Mouse (Mus musculus): ENCODE measurements around the gene Eci2. TPM values are rescaled to one million over a fixed set of nuclear protein-coding genes. Genes with fewer than 3 reads are reported as not detected.

The Eci2 gene
- polyA plus RNA-seq, 2 experiments, result 112 to 152 TPM

GRCm38 (mm10) chr13:35064381-35064780 is 37.5 kb upstream of the Eci2 start:
- H3K9me3 ChIP-seq (ENCODE audit: control insufficient read depth, low read length), result no peaks in the 10 kb centered on the region

GRCm38 (mm10) chr13:35058145-35058544 is 31.2 kb upstream of the Eci2 start:
- H3K36me3 ChIP-seq (ENCODE audit: control insufficient read depth, insufficient read depth, low read length), result no peaks in the 10 kb centered on the region
- H3K9me3 ChIP-seq (ENCODE audit: control insufficient read depth, low read length), result no peaks in the 10 kb centered on the region
- no peaks in the 10 kb centered on the region for H3K27me3 ChIP-seq (ENCODE audit: control insufficient read depth, insufficient read depth, low read length)
- ATAC-seq (ENCODE audit: low FRiP score, low read depth) (no peak), DNase-seq (ENCODE audit: low spot score) (no peak)
- H3K4me2 ChIP-seq (replicated peaks; ENCODE audit: low read depth, low read length, severe bottlenecking), result no peak overlapping the region
- H3K4me1 ChIP-seq (ENCODE audit: control insufficient read depth, insufficient read depth, low read length), result no peaks in the 10 kb centered on the region
- H3K4me3 ChIP-seq (replicated peaks; ENCODE audit: low read length), result no peak overlapping the region
- H3K9ac ChIP-seq (ENCODE audit: low read depth, low read length, severe bottlenecking), result no peak overlapping the region
- WGBS, result 8% methylated on average over 5 of the region's 5 CpGs
- H3K27ac ChIP-seq (replicated peaks; ENCODE audit: low read depth, low read length), result no peak overlapping the region
- no peak for TF ChIP-seq POLR2A (IDR thresholded peaks at IDR 0.05; ENCODE audit: borderline replicate concordance, extremely low read depth, insufficient read depth, insufficient read length)

More at GRCm38 (mm10) chr13:35064381-35064780, 37.5 kb upstream of the Eci2 start:
- no peak overlapping the region for H3K9ac ChIP-seq (ENCODE audit: low read depth, low read length, severe bottlenecking)
- H3K36me3 ChIP-seq (ENCODE audit: control insufficient read depth, insufficient read depth, low read length), result no peaks in the 10 kb centered on the region
- H3K4me2 ChIP-seq (replicated peaks; ENCODE audit: low read depth, low read length, severe bottlenecking), result no peak overlapping the region
- ATAC-seq (ENCODE audit: low FRiP score, low read depth) (no peak), DNase-seq (ENCODE audit: low spot score) (no peak)
- no peak for TF ChIP-seq POLR2A (IDR thresholded peaks at IDR 0.05; ENCODE audit: borderline replicate concordance, extremely low read depth, insufficient read depth, insufficient read length)
- H3K27ac ChIP-seq (replicated peaks; ENCODE audit: low read depth, low read length), result no peak overlapping the region
- H3K27me3 ChIP-seq (ENCODE audit: control insufficient read depth, insufficient read depth, low read length), result no peaks in the 10 kb centered on the region
- 62% methylated on average over 4 of the region's 4 CpGs for WGBS
- no peaks in the 10 kb centered on the region for H3K4me1 ChIP-seq (ENCODE audit: control insufficient read depth, insufficient read depth, low read length)
- H3K4me3 ChIP-seq (replicated peaks; ENCODE audit: low read length), result no peak overlapping the region

- no peaks in the 10 kb centered on the region for H3K27me3 ChIP-seq (ENCODE audit: control insufficient read depth, insufficient read depth, low read length)
- DNase-seq (ENCODE audit: low spot score) (no peak), ATAC-seq (ENCODE audit: low FRiP score, low read depth) (no peak)
- H3K9ac ChIP-seq (ENCODE audit: low read depth, low read length, severe bottlenecking), result no peak overlapping the region
- no peak overlapping the region for H3K4me2 ChIP-seq (replicated peaks; ENCODE audit: low read depth, low read length, severe bottlenecking)
- WGBS, result 73% methylated on average over 5 of the region's 5 CpGs
- H3K27ac ChIP-seq (replicated peaks; ENCODE audit: low read depth, low read length), result no peak overlapping the region
- H3K9me3 ChIP-seq (ENCODE audit: control insufficient read depth, low read length), result no peaks in the 10 kb centered on the region
- no peak overlapping the region for H3K4me3 ChIP-seq (replicated peaks; ENCODE audit: low read length)
- no peaks in the 10 kb centered on the region for H3K4me1 ChIP-seq (ENCODE audit: control insufficient read depth, insufficient read depth, low read length)
- H3K36me3 ChIP-seq (ENCODE audit: control insufficient read depth, insufficient read depth, low read length), result no peaks in the 10 kb centered on the region
- TF ChIP-seq POLR2A (IDR thresholded peaks at IDR 0.05; ENCODE audit: borderline replicate concordance, extremely low read depth, insufficient read depth, insufficient read length), result no peak
These were observed 9.6 kb upstream of the Eci2 start for GRCm38 (mm10) chr13:35036486-35036885.

GRCm38 (mm10) chr13:35035731-35036130 is 8.8 kb upstream of the Eci2 start:
- Histone ChIP-seq H3K4me3 (replicated peaks; ENCODE audit: low read length) (no peak overlapping the region), H3K27ac (replicated peaks; ENCODE audit: low read depth, low read length) (no peak overlapping the region), H3K9me3 (ENCODE audit: control insufficient read depth, low read length) (no peaks in the 10 kb centered on the region), H3K4me2 (replicated peaks; ENCODE audit: low read depth, low read length, severe bottlenecking) (no peak overlapping the region), H3K36me3 (ENCODE audit: control insufficient read depth, insufficient read depth, low read length) (no peaks in the 10 kb centered on the region), H3K4me1 (ENCODE audit: control insufficient read depth, insufficient read depth, low read length) (no peaks in the 10 kb centered on the region), H3K9ac (ENCODE audit: low read depth, low read length, severe bottlenecking) (no peak overlapping the region), H3K27me3 (ENCODE audit: control insufficient read depth, insufficient read depth, low read length) (no peaks in the 10 kb centered on the region)
- 75% methylated on average over 4 of the region's 4 CpGs for WGBS
- ATAC-seq (ENCODE audit: low FRiP score, low read depth) (no peak), DNase-seq (ENCODE audit: low spot score) (no peak)
- no peak for TF ChIP-seq POLR2A (IDR thresholded peaks at IDR 0.05; ENCODE audit: borderline replicate concordance, extremely low read depth, insufficient read depth, insufficient read length)

GRCm38 (mm10) chr13:35033571-35033970 is 6.7 kb upstream of the Eci2 start:
- no peak overlapping the region for H3K9ac ChIP-seq (ENCODE audit: low read depth, low read length, severe bottlenecking)
- no peaks in the 10 kb centered on the region for H3K36me3 ChIP-seq (ENCODE audit: control insufficient read depth, insufficient read depth, low read length)
- no peak overlapping the region for H3K4me3 ChIP-seq (replicated peaks; ENCODE audit: low read length)
- DNase-seq (ENCODE audit: low spot score) (no peak), ATAC-seq (ENCODE audit: low FRiP score, low read depth) (no peak)
- no peaks in the 10 kb centered on the region for H3K27me3 ChIP-seq (ENCODE audit: control insufficient read depth, insufficient read depth, low read length)
- no peaks in the 10 kb centered on the region for H3K9me3 ChIP-seq (ENCODE audit: control insufficient read depth, low read length)
- H3K27ac ChIP-seq (replicated peaks; ENCODE audit: low read depth, low read length), result no peak overlapping the region
- TF ChIP-seq POLR2A (IDR thresholded peaks at IDR 0.05; ENCODE audit: borderline replicate concordance, extremely low read depth, insufficient read depth, insufficient read length), result no peak
- no peak overlapping the region for H3K4me2 ChIP-seq (replicated peaks; ENCODE audit: low read depth, low read length, severe bottlenecking)
- 86% methylated on average over 4 of the region's 4 CpGs for WGBS
- H3K4me1 ChIP-seq (ENCODE audit: control insufficient read depth, insufficient read depth, low read length), result no peaks in the 10 kb centered on the region

GRCm38 (mm10) chr13:35031684-35032082 is 4.8 kb upstream of the Eci2 start:
- H3K4me1 ChIP-seq (ENCODE audit: control insufficient read depth, insufficient read depth, low read length), result no peaks in the 10 kb centered on the region
- H3K4me2 ChIP-seq (replicated peaks; ENCODE audit: low read depth, low read length, severe bottlenecking), result no peak overlapping the region
- 68% methylated on average over 4 of the region's 4 CpGs for whole genome bisulfite sequencing
- H3K9ac ChIP-seq (ENCODE audit: low read depth, low read length, severe bottlenecking), result no peak overlapping the region
- no peak overlapping the region for H3K27ac ChIP-seq (replicated peaks; ENCODE audit: low read depth, low read length)
- H3K27me3 ChIP-seq (ENCODE audit: control insufficient read depth, insufficient read depth, low read length), result no peaks in the 10 kb centered on the region
- DNase-seq (ENCODE audit: low spot score) (no peak), ATAC-seq (ENCODE audit: low FRiP score, low read depth) (no peak)
- no peaks in the 10 kb centered on the region for H3K36me3 ChIP-seq (ENCODE audit: control insufficient read depth, insufficient read depth, low read length)
- no peak for TF ChIP-seq POLR2A (IDR thresholded peaks at IDR 0.05; ENCODE audit: borderline replicate concordance, extremely low read depth, insufficient read depth, insufficient read length)
- no peaks in the 10 kb centered on the region for H3K9me3 ChIP-seq (ENCODE audit: control insufficient read depth, low read length)
- H3K4me3 ChIP-seq (replicated peaks; ENCODE audit: low read length), result no peak overlapping the region
